Mouse (Mus musculus): ENCODE data around the gene Aipl1. TPM values are rescaled to one million over a fixed set of nuclear protein-coding genes. Genes with fewer than 3 reads are reported as not detected.

Gene Aipl1
- polyA plus RNA-seq, 1 experiment: 0.89 TPM

DNA sequence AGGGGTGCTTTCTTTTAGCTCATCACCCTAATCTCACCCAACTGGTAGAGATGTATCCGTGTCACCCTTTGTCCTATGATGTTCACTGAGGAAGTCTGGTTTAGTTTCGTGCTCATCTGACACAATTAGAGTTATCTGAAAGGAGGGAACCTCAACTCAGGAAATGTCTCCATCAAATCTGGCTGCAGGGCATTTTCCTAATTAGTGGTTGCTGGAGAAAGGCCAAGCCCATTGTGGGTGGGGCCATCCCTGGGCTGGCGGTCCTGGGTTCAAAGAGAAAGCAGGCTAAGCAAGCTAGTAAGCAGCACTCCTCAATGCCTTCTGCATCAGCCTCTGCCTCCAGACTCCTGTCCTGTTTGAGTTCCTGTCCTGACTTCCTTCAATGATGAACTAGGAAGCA is 14.9 kb upstream of the Aipl1 start:
- Histone ChIP-seq H3K4me3 (ENCODE audit: control insufficient read depth, insufficient read depth, low read length) (no peak overlapping the region), H3K36me3 (ENCODE audit: control insufficient read depth, insufficient read depth, low read length) (no peaks in the 10 kb centered on the region), H3K27me3 (ENCODE audit: control insufficient read depth, insufficient read depth, low read length) (peaks cover 4% of the 10 kb centered on the region; the same call in 1 of the 2 replicates), H3K27ac (ENCODE audit: control insufficient read depth, insufficient read depth, low read length) (no peak overlapping the region), H3K4me1 (replicated peaks; ENCODE audit: control insufficient read depth, insufficient read depth, low read length) (0 out of 2 replicates have a peak, but pooled peaks cover 7% of the 10 kb centered on the region)
- DNase-seq: no peak
- no peak for TF ChIP-seq POLR2A (IDR thresholded peaks at IDR 0.05; ENCODE audit: control insufficient read depth, extremely low read depth, insufficient read depth, low read length, poor library complexity)
- TF ChIP-seq CTCF (IDR thresholded peaks at IDR 0.05; ENCODE audit: borderline replicate concordance, control insufficient read depth, extremely low read depth, insufficient read depth, low read length, poor library complexity): no peak
- 55% methylated on average over 3 of the region's 3 CpGs for WGBS

DNA sequence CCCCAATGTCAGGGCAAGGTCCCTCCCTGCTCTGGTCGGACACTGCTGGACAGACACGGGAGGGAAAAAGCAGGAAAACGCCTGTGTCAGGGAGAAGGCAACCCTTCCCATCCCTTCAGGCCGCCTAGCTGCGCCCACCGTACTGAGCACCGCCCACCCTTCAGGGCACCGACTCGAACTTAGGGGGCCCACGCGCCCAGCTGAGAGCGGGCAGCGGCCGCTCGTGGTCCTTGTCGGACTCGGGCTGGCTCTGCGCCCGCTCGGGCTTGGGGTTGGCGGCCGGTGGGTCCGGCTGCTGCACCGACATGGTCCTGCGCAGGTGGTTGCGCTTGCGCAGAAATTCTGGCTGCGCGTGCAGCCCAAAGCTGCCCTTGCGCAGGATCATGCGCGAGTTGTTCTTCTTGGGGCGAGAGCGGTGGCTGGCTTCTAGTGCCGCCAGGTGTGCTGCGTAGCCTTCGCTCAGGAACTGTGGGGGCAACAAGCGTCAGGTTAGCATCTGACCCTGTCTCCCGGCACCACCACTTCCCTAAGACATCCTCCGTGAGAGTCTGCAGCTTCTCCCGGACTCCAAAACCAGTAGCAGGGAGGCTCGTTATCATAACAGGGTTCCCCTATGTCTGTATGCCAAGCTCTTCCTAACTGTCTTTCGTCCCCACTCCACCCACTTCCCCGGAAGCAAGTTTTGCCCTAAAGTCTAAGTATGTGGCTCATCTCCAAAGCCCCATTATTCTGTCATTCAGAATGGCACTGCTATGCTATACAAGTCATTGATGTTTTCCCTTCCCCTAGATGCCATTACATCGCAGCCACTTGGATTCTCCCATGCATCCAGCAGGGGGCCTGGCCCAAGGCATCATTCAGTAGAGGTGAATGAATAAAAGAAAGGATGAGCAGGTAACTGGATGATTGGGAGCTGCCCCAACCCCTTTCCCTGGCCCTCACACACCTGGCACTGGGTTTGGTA is 13.9 kb upstream of the Aipl1 start:
- Histone ChIP-seq H3K27me3 (ENCODE audit: control insufficient read depth, insufficient read depth, low read length) (peaks cover 4% of the 10 kb centered on the region; the same call in 1 of the 2 replicates), H3K4me1 (replicated peaks; ENCODE audit: control insufficient read depth, insufficient read depth, low read length) (0 out of 2 replicates have a peak, but pooled peaks cover 7% of the 10 kb centered on the region), H3K4me3 (ENCODE audit: control insufficient read depth, insufficient read depth, low read length) (no peak overlapping the region), H3K27ac (ENCODE audit: control insufficient read depth, insufficient read depth, low read length) (no peak overlapping the region), H3K36me3 (ENCODE audit: control insufficient read depth, insufficient read depth, low read length) (no peaks in the 10 kb centered on the region)
- 4% methylated on average over 45 of the region's 45 CpGs for WGBS
- DNase-seq: no peak
- TF ChIP-seq POLR2A (IDR thresholded peaks at IDR 0.05; ENCODE audit: control insufficient read depth, extremely low read depth, insufficient read depth, low read length, poor library complexity) (no peak), CTCF (IDR thresholded peaks at IDR 0.05; ENCODE audit: borderline replicate concordance, control insufficient read depth, extremely low read depth, insufficient read depth, low read length, poor library complexity) (no peak)

DNA sequence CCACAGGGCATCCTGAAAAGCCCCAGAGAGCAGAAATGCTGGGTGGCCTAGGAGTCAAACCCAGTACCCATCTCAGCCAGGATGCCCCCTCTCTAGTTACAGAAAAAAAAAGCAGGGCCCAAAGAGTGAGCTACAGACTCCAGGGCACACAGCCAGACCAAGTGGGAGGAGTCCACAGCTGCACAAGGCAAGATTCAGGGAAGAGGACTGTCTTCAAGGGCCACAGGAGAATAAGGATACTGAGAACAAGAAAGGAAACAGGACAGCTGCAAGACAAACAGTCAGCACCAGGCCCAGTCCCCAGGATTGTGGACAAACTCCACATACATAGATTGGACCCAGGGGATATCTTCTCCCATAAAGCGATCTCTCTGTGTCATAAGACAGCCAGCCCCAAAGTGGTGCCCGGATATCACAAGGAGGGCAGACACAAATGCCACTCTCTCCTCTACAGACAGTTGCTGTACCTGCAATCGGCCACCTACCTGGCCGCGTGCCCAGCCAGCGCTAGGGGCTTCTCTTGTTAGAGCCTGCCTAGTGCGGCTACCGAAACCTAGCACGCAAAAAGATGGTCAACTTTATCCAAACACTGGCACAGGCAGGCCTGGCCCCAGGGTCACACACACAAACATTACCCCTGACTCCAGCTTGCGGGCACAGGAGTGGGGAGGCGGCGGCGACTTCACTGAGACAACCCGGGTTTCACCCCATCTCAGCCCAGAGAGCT is 13.0 kb upstream of the Aipl1 start:
- 43% methylated on average over 14 of the region's 14 CpGs for WGBS
- Histone ChIP-seq H3K27me3 (ENCODE audit: control insufficient read depth, insufficient read depth, low read length) (peaks cover 4% of the 10 kb centered on the region; the same call in 1 of the 2 replicates), H3K4me1 (replicated peaks; ENCODE audit: control insufficient read depth, insufficient read depth, low read length) (0 out of 2 replicates have a peak, but pooled peaks cover 7% of the 10 kb centered on the region), H3K4me3 (ENCODE audit: control insufficient read depth, insufficient read depth, low read length) (no peak overlapping the region), H3K36me3 (ENCODE audit: control insufficient read depth, insufficient read depth, low read length) (no peaks in the 10 kb centered on the region), H3K27ac (ENCODE audit: control insufficient read depth, insufficient read depth, low read length) (no peak overlapping the region)
- no peak for DNase-seq
- TF ChIP-seq CTCF (IDR thresholded peaks at IDR 0.05; ENCODE audit: borderline replicate concordance, control insufficient read depth, extremely low read depth, insufficient read depth, low read length, poor library complexity) (no peak), POLR2A (IDR thresholded peaks at IDR 0.05; ENCODE audit: control insufficient read depth, extremely low read depth, insufficient read depth, low read length, poor library complexity) (no peak)

GRCm38 (mm10) chr11:72049171-72049759 is 12.0 kb upstream of the Aipl1 start:
- Histone ChIP-seq H3K36me3 (ENCODE audit: control insufficient read depth, insufficient read depth, low read length) (no peaks in the 10 kb centered on the region), H3K4me3 (ENCODE audit: control insufficient read depth, insufficient read depth, low read length) (no peak overlapping the region), H3K4me1 (replicated peaks; ENCODE audit: control insufficient read depth, insufficient read depth, low read length) (peaks cover 12% of the 10 kb centered on the region; the same call in 1 of the 2 replicates), H3K27ac (ENCODE audit: control insufficient read depth, insufficient read depth, low read length) (no peak overlapping the region), H3K27me3 (ENCODE audit: control insufficient read depth, insufficient read depth, low read length) (peaks cover 4% of the 10 kb centered on the region; the same call in 1 of the 2 replicates)
- 91% methylated on average over 8 of the region's 8 CpGs for WGBS
- no peak for DNase-seq
- TF ChIP-seq CTCF (IDR thresholded peaks at IDR 0.05; ENCODE audit: borderline replicate concordance, control insufficient read depth, extremely low read depth, insufficient read depth, low read length, poor library complexity) (no peak), POLR2A (IDR thresholded peaks at IDR 0.05; ENCODE audit: control insufficient read depth, extremely low read depth, insufficient read depth, low read length, poor library complexity) (no peak)

GRCm38 (mm10) chr11:72048730-72049129 is 11.4 kb upstream of the Aipl1 start:
- H3K27me3 ChIP-seq (ENCODE audit: control insufficient read depth, insufficient read depth, low read length): peaks cover 4% of the 10 kb centered on the region; the same call in 1 of the 2 replicates
- WGBS: 87% methylated on average over 6 of the region's 6 CpGs
- H3K4me3 ChIP-seq (ENCODE audit: control insufficient read depth, insufficient read depth, low read length): no peak overlapping the region
- H3K36me3 ChIP-seq (ENCODE audit: control insufficient read depth, insufficient read depth, low read length): no peaks in the 10 kb centered on the region
- H3K4me1 ChIP-seq (replicated peaks; ENCODE audit: control insufficient read depth, insufficient read depth, low read length): peaks cover 17% of the 10 kb centered on the region
- no peak for DNase-seq
- no peak overlapping the region for H3K27ac ChIP-seq (ENCODE audit: control insufficient read depth, insufficient read depth, low read length)
- TF ChIP-seq POLR2A (IDR thresholded peaks at IDR 0.05; ENCODE audit: control insufficient read depth, extremely low read depth, insufficient read depth, low read length, poor library complexity) (no peak), CTCF (IDR thresholded peaks at IDR 0.05; ENCODE audit: borderline replicate concordance, control insufficient read depth, extremely low read depth, insufficient read depth, low read length, poor library complexity) (no peak)

GRCm38 (mm10) chr11:72044231-72044630 is 6.9 kb upstream of the Aipl1 start:
- no peak for DNase-seq
- 91% methylated on average over 3 of the region's 3 CpGs for WGBS
- peaks cover 27% of the 10 kb centered on the region for H3K4me1 ChIP-seq (replicated peaks; ENCODE audit: control insufficient read depth, insufficient read depth, low read length)

More at GRCm38 (mm10) chr11:72044231-72044630, 6.9 kb upstream of the Aipl1 start:
- no peak for TF ChIP-seq POLR2A (IDR thresholded peaks at IDR 0.05; ENCODE audit: control insufficient read depth, extremely low read depth, insufficient read depth, low read length, poor library complexity)
- TF ChIP-seq CTCF (IDR thresholded peaks at IDR 0.05; ENCODE audit: borderline replicate concordance, control insufficient read depth, extremely low read depth, insufficient read depth, low read length, poor library complexity): no peak
- no peaks in the 10 kb centered on the region for H3K27me3 ChIP-seq (ENCODE audit: control insufficient read depth, insufficient read depth, low read length)
- no peaks in the 10 kb centered on the region for H3K36me3 ChIP-seq (ENCODE audit: control insufficient read depth, insufficient read depth, low read length)
- H3K4me3 ChIP-seq (ENCODE audit: control insufficient read depth, insufficient read depth, low read length): no peak overlapping the region
- H3K27ac ChIP-seq (ENCODE audit: control insufficient read depth, insufficient read depth, low read length): no peak overlapping the region
